Mouse (Mus musculus): ENCODE results near the gene Lacc1. TPM values are rescaled to one million over a fixed set of nuclear protein-coding genes. Genes with fewer than 3 reads are reported as not detected.

The Lacc1 gene
- total RNA-seq, 2 experiments from 2014 or later: 7.2 to 8.4 TPM

Other genes starting within 250 kb of the Lacc1 start
- 1 to 10 TPM; 1.6 to 1.7 TPM for gene Ccdc122, start 132 bp downstream of the Lacc1 start, total RNA-seq (2021)
- gene Enox1, start 119.9 kb upstream of the Lacc1 start, total RNA-seq (2021): 1 to 10 TPM; 3.3 to 4.0 TPM

Data from heart, postnatal 4 days (tissue).